Mouse (Mus musculus): ENCODE results near the gene 1700123O20Rik.

The 1700123O20Rik gene

DNA sequence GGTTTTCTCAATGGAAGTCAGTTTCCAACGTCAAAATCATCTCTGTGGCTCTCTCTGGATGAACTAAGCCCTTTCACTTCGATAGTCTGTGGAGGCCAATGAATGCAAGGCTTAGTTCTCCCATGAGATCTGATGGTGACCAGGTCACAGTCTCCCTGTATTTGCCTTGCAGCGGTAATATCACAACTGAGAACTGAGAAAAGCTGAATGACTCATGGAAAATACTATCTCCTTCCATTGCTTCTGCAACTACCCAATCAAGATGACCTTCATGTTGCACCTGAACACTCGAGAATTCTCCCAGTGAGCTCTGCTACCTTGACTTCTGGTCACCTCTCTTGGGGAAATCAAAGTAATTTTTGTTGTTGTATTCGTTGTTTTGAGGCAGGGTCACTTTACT lies 41.5 kb downstream of the 1700123O20Rik start:
- no peak for DNase-seq

DNA sequence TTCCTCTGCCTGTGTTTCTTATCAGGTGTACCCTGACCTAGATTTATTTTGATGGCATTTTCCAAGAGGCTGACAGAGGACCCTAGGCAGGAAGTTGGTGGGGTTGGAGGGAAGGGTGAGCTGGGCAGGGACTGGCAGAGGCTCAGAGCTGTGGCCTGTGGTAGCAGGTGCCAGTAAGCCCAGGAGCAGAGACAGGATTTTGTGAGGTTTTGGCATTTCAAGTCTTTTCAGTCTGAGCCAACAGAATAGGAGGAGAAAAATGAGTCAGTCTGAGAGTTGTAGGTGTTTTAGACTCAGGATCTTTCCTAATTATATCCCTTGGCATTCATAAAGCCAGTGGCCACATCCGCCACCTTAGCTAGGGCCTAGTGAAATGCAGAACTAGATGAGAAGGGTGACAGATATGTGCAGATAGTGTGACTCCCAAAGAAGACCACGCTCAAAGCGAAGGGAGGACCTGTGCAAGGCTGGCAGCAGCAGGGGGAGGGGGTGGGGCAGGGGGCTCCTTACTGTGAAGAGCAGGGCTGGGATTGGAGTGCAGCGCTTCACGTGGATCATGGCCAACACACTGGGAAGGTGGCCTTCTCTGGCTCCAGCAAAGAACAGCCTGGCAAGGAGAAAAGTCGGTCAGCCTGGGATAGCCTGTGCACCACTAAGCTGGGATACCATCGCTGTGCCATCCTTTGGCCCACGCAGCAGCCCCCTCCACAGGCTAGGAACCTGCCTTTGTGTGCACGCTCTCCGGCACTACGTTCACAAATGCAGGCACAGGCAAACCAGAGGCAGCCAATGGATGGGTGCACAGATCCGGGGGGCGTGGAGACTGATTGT lies 43.0 kb downstream of the 1700123O20Rik start:
- no peak for DNase-seq

DNA sequence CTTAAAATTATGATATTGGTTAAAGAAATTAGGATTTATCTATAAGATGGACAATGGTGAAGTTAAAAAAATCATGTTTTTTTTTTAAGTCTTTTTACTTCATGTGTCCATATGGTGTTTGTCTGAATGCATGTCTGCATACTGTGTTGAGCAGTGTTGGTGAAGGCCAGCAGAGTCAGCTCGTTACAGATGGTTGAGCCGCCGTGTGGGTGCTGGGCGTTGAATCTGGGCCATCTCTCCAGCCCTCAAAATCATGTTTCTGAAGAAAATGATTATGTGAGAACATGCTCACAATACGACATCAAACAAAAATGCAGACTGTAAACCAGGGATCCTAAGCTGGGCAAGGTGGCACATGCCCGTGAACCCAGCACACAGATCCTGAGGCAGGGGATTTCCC lies 44.3 kb downstream of the 1700123O20Rik start:
- peak; percentile 57 for DNase-seq

DNA sequence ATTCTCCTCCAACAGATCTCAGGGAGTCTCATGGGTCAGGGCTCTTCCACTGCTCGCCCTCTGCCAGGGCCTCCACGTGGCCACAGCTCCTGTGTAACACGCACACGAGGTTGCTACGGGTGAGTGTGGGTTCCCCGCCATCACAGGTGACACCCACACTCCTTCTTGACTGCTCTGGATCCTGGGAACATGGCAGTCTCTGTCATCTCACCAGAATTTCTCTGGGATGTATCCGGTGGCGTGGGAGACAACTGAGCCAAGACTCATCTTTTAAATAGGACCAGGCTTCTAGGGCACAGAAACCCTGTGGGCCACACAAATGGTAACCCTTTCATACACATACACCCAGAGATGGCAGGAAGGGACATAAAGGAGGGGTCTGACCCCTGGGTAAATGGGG lies 46.2 kb downstream of the 1700123O20Rik start:
- no peak for DNase-seq

DNA sequence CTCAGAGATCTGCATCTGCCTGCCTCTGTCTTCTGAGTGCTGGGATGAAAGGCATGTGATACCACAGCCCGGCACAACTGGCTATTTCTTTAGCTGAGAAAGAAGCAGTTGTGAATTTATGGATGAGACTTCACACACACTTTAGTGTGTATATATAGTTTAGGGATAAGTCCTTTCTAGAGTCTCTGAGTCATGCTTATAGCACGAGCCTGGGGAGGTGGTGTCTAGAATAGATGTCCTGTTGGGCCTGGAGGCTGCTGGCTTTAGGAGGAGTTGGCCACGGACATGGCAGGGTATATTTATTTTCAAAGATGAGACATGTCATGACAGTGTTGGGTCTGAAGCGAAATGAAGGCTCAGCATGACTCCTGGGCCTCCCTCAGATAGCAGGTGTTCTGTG lies 48.0 kb downstream of the 1700123O20Rik start:
- no peak for DNase-seq

DNA sequence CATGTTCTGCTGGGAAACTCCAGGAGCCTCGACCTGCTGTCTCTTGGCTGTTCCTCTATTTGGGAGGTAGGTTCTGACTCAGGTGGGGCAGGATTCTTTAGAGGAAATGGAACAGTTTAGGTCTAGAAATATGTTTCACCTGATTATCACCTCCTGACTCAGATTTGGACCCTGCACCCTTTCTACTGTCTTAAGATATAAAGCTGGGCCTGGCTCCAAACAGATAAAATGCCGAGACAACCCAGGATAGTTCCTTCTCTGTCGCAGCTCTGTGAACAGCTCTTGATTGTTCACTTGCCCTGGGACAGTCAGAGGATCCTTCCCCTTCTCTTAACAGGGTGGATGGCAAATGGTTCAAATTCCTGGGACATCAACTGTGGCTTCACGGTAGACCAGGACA lies 49.2 kb downstream of the 1700123O20Rik start:
- no peak for DNase-seq

DNA sequence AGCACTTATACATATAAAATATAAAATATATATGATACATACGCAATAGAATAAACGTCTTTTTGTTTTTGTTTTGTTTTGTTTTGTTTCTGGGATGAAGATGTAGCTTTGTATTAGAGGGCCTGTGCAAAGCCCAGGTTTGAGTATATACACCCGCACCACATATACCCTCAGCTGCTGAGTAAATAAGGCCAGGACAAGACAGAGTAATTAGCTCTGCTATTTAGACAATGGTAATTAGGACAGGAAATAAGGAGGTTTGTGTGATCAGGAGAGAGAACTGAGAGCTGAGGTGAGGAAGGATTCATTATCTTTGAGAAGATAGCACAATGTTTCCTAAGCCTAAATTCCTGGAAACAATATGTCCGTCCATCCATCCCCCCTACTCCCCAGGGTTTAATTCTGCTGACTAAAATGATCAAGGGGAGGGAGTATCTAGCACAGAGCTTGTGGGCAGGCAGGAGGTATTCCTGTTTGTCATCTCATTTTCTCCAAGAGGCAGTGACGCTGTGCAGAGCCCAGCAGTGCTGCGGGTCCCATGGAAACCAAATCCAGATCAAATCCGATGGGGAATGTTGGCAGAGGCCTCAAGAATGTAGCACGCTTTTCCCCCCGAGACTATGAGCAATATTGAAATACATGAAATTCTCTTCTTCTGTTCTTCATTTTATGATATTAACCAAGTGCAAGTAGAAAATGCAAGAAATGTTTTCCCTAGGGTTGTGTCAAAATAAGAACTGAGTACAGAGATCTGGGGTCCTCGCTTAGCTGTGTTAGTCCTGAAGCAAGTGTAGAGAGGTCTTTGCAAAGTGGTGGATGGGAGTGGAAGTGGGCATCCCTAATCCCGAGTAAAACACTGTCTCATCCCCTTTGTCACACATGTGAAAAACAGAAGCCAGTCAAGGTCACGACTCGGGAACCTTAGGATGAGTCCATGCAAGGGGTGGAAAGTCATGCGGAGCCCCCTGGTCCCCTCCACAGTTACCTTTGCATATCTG lies 50.8 kb downstream of the 1700123O20Rik start:
- peak; percentile 73 for DNase-seq

DNA sequence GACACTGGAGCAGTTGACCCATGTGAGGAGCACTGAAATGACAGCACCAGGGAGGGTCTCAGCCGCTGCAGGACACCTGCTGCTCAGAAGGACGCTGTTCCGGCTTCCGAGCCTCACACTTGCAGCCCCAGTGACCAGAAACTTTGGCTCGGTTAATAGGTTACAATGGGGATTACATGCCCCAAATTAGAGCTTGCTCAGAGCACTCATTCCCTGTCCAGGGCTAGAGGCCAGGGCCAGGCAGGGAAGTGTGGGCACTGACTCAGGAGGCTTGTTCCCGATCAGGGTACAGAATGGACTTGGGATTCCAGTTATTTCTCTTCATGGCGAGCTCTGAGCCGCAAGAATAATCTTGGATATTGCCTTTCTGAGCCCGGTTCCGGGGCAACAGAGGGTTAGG lies 51.6 kb downstream of the 1700123O20Rik start:
- no peak for DNase-seq
